15 mouse cellular contexts compared by ENCODE assay signal in genomic region chr2:33053966-33054365, GRCm38 (mm10).
DNase-seq lines count a peak whose midpoint lies in the region; ATAC-seq and TF ChIP-seq lines count a peak whose summit lies in the region.
"Had no signal": no experiment of that assay in that cellular context is flagged by ENCODE, and none has a peak within 500 bp of the region (broad histone marks: within the 10 kb centered on the region; RNA-seq: fewer than 3 reads in every experiment).

No protein-coding gene starts in this region.

- peak; percentile 61 for DNase-seq in brain, embryonic 14.5 days (ENCODE audit: low read depth)
- peak; percentile 25 for DNase-seq in lung, postnatal 10 days
- DNase-seq in layer of hippocampus, postnatal 36 days: no peak
- DNase-seq in left cerebral cortex, postnatal 14 days (ENCODE audit: low spot score in 2 of 2): no peak
- DNase-seq: cerebellum, adult 11 months; cerebellum, postnatal 36 days; right cerebral cortex, adult 18-20 months; thymus, postnatal 14 days had no signal

- no peaks in the 10 kb centered on the region for H3K36me3 ChIP-seq in forebrain, embryonic 13.5 days (ENCODE audit: poor library complexity, severe bottlenecking)
- no peaks in the 10 kb centered on the region for H3K36me3 ChIP-seq in forebrain, embryonic 12.5 days (replicated peaks)
- H3K36me3 ChIP-seq in heart, embryonic 16.5 days (ENCODE audit: control insufficient read depth, insufficient read depth): no peaks in the 10 kb centered on the region
- H3K36me3 ChIP-seq in heart, embryonic 11.5 days (ENCODE audit: control insufficient read depth, insufficient read depth, low read length): no peaks in the 10 kb centered on the region
- H3K36me3 ChIP-seq: midbrain, embryonic 13.5 days had no signal

- no peaks in the 10 kb centered on the region for H3K27me3 ChIP-seq in forebrain, embryonic 13.5 days
- no peaks in the 10 kb centered on the region for H3K27me3 ChIP-seq in forebrain, embryonic 12.5 days
- H3K27me3 ChIP-seq in heart, embryonic 16.5 days (ENCODE audit: control insufficient read depth, insufficient read depth, low read length): no peaks in the 10 kb centered on the region
- H3K27me3 ChIP-seq in heart, embryonic 11.5 days (ENCODE audit: control insufficient read depth, insufficient read depth, low read length): no peaks in the 10 kb centered on the region
- H3K27me3 ChIP-seq: midbrain, embryonic 13.5 days had no signal

- no peak overlapping the region for H3K4me3 ChIP-seq in forebrain, embryonic 13.5 days
- H3K4me3 ChIP-seq in forebrain, embryonic 12.5 days (replicated peaks): no peak overlapping the region
- H3K4me3 ChIP-seq in heart, embryonic 16.5 days (ENCODE audit: low read length): no peak overlapping the region
- H3K4me3 ChIP-seq in heart, embryonic 11.5 days (ENCODE audit: low read depth, low read length): no peak overlapping the region
- H3K4me3 ChIP-seq: midbrain, embryonic 13.5 days had no signal

- 0 out of 2 replicates have a peak overlapping the region, but pooled peaks have one; percentile 14 for H3K27ac ChIP-seq in forebrain, embryonic 13.5 days
- H3K27ac ChIP-seq in forebrain, embryonic 12.5 days: no peak overlapping the region
- H3K27ac ChIP-seq in heart, embryonic 16.5 days (ENCODE audit: low read length): no peak overlapping the region
- H3K27ac ChIP-seq in heart, embryonic 11.5 days (ENCODE audit: low read depth, low read length): no peak overlapping the region
- H3K27ac ChIP-seq: macrophage; midbrain, embryonic 13.5 days had no signal

- H3K9me3 ChIP-seq in forebrain, embryonic 13.5 days (replicated peaks): no peaks in the 10 kb centered on the region
- H3K9me3 ChIP-seq in forebrain, embryonic 12.5 days: no peaks in the 10 kb centered on the region
- no peaks in the 10 kb centered on the region for H3K9me3 ChIP-seq in heart, embryonic 16.5 days (replicated peaks; ENCODE audit: control insufficient read depth, low read length)
- no peaks in the 10 kb centered on the region for H3K9me3 ChIP-seq in heart, embryonic 11.5 days (replicated peaks; ENCODE audit: control insufficient read depth, low read length)
- H3K9me3 ChIP-seq: midbrain, embryonic 13.5 days had no signal

- H3K9ac ChIP-seq in forebrain, embryonic 13.5 days: no peak overlapping the region
- H3K9ac ChIP-seq in forebrain, embryonic 12.5 days: no peak overlapping the region
- no peak overlapping the region for H3K9ac ChIP-seq in heart, embryonic 16.5 days (ENCODE audit: low read length)
- H3K9ac ChIP-seq in heart, embryonic 11.5 days (ENCODE audit: low read depth, low read length): no peak overlapping the region
- H3K9ac ChIP-seq: midbrain, embryonic 13.5 days had no signal

- WGBS in forebrain, embryonic 13.5 days: 39% methylated on average over 10 of the region's 10 CpGs
- WGBS in forebrain, embryonic 12.5 days: 46% methylated on average over 10 of the region's 10 CpGs
- WGBS in heart, embryonic 16.5 days: 23% methylated on average over 10 of the region's 10 CpGs
- WGBS in heart, embryonic 11.5 days (ENCODE audit: insufficient replicate concordance): 35% methylated on average over 10 of the region's 10 CpGs

- no peak for TF ChIP-seq CTCF in brain, embryonic 14.5 days (IDR thresholded peaks at IDR 0.05; ENCODE audit: borderline replicate concordance, extremely low read depth, insufficient read depth, insufficient read length)

- TF ChIP-seq POLR2A in brain, embryonic 14.5 days (IDR thresholded peaks at IDR 0.05; ENCODE audit: borderline replicate concordance, extremely low read depth, insufficient read depth, insufficient read length, poor library complexity, severe bottlenecking): no peak

- peaks cover 7% of the 10 kb centered on the region; the same call in 1 of the 2 replicates for H3K4me1 ChIP-seq in forebrain, embryonic 13.5 days
- no peaks in the 10 kb centered on the region; the same call in 1 of the 2 replicates for H3K4me1 ChIP-seq in forebrain, embryonic 12.5 days
- peaks cover 6% of the 10 kb centered on the region; the same call in 1 of the 2 replicates for H3K4me1 ChIP-seq in heart, embryonic 16.5 days (ENCODE audit: control insufficient read depth, insufficient read depth, low read length)
- H3K4me1 ChIP-seq in heart, embryonic 11.5 days (ENCODE audit: control insufficient read depth, insufficient read depth, low read length): 0 out of 2 replicates have a peak, but pooled peaks cover 7% of the 10 kb centered on the region
- H3K4me1 ChIP-seq: midbrain, embryonic 13.5 days had no signal

- ATAC-seq in forebrain, embryonic 13.5 days: peak; percentile 53; the same call in 1 of the 2 replicates
- no peak for ATAC-seq in forebrain, embryonic 12.5 days (ENCODE audit: low FRiP score)
- ATAC-seq in heart, embryonic 16.5 days (replicated peaks; ENCODE audit: extremely low read depth, insufficient read depth, low FRiP score): peak; percentile 67
- no peak for ATAC-seq in heart, embryonic 11.5 days (replicated peaks; ENCODE audit: insufficient number of reproducible peaks, low FRiP score, low TSS enrichment)
- ATAC-seq: midbrain, embryonic 13.5 days had no signal

- intact Hi-C loops in left cerebral cortex, postnatal 14 days (cut with DNase I): no loop called here

- no peak overlapping the region for H3K4me2 ChIP-seq in forebrain, embryonic 13.5 days
- no peak overlapping the region for H3K4me2 ChIP-seq in forebrain, embryonic 12.5 days
- peak overlapping the region; percentile 1; the same call in 1 of the 2 replicates for H3K4me2 ChIP-seq in heart, embryonic 16.5 days (ENCODE audit: low read depth, low read length)
- no peak overlapping the region for H3K4me2 ChIP-seq in heart, embryonic 11.5 days
- H3K4me2 ChIP-seq: liver, embryonic 11.5 days; midbrain, embryonic 13.5 days had no signal

Comparison
In these comparisons a context has a peak if more than half of its experiments do, and no peak if none do; other contexts are left out.
1. ATAC-seq: peak in forebrain, embryonic 13.5 days (single experiment) and heart, embryonic 16.5 days (single experiment); none in forebrain, embryonic 12.5 days (single experiment) and heart, embryonic 11.5 days (single experiment).
2. DNase-seq: peak in brain, embryonic 14.5 days (single experiment) and lung, postnatal 10 days (single experiment); none in layer of hippocampus, postnatal 36 days (0 of 2) and left cerebral cortex, postnatal 14 days (0 of 2).